Mouse (Mus musculus) embryo, embryonic 10 days (tissue): ENCODE results near the gene Cntnap1.
A peak's percentile ranks its signal among the peaks of the same experiment; 100 is the strongest.

ENCODE experiments used
- DNase-seq: peaks from one replicate; pipeline ENCODE4 v3.0.0-alpha.2; 2015; ENCODE audit warnings: low spot score

The Cntnap1 gene

DNA sequence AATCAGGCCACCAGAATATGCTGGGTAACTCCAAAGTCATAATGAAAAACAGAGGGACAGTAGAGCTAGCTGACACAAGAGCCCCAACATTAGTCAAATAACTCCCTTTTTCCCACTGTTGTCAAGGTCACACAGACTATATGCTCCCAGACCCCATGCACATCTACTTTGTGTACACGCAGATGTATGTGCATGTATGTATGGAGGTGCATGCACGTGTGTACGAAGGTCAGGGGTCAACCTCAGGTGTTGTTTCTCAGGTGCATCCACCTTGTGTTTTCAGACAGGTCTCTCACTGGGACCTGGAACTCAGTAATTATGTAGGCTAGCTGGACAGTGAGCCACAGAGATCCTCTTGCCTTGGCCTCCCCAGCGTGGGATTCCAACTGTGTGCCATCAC lies 15.1 kb downstream of the Cntnap1 start:
- DNase-seq, result no peak

DNA sequence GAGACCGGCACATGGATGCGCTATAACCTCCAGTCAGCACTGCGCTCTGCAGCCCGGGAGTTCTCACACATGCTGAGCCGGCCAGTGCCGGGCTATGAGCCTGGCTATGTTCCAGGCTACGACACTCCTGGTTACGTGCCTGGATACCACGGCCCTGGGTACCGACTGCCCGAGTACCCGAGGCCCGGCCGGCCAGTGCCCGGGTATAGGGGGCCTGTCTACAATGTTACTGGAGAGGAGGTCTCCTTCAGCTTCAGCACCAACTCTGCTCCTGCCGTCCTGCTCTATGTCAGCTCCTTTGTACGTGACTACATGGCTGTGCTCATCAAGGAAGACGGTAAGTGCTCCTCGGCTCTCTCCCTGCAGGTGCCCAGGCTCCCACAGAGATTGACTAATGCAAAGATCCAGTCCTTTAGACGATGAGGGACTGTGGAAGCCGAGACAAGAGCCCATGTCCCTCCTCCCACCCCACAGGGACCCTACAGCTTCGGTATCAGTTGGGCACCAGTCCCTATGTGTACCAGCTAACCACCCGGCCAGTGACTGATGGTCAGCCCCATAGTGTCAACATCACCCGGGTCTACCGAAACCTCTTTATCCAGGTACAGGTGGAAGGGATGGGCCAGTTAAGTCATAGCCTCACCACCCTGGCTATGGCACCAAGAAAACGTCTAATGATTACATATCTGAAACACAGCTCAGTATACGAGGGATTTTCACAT lies 16.4 kb downstream of the Cntnap1 start:
- DNase-seq, result no peak

DNA sequence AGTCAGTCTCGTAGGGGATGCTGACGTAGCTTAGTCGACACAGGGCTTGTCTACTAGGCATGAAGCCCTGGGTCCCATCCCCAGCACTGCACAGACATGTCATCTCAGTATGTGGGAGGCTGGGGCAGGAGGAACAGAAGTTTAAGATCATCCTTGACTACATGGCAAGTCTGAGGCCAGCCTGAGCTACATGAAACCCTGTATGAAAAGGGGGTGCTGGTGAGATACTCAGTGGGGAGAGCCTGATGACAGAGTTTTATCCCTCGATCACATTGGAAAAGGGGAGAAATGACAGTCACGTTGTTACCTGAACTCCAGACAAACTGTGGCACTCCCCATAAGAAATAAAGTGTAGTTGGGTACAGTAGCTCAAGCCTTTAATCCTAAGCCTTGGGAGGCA lies 17.2 kb downstream of the Cntnap1 start:
- DNase-seq, result no peak

DNA sequence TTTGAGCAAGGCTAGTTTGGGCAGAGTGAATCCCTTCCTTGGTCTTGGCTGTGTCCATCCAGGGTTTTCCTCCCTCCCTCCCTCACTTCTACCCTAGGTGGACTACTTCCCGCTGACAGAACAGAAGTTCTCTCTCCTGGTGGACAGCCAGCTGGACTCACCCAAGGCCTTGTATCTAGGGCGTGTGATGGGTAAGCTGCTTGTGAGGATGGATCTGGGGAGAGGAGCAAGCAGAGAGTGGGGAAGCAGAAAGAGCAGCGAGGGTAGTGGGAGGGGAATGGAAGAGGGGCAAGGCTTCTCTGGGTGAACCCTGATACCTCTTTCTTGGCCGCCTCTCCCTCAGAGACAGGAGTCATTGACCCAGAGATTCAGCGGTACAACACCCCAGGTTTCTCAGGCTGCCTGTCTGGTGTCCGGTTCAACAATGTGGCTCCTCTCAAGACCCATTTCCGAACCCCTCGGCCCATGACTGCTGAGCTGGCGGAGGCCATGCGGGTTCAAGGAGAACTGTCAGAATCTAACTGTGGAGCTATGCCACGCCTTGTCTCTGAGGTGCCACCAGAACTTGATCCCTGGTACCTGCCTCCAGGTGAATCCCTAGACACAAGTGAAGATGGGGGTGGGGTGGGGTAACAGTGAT lies 18.0 kb downstream of the Cntnap1 start:
- DNase-seq, result no peak

DNA sequence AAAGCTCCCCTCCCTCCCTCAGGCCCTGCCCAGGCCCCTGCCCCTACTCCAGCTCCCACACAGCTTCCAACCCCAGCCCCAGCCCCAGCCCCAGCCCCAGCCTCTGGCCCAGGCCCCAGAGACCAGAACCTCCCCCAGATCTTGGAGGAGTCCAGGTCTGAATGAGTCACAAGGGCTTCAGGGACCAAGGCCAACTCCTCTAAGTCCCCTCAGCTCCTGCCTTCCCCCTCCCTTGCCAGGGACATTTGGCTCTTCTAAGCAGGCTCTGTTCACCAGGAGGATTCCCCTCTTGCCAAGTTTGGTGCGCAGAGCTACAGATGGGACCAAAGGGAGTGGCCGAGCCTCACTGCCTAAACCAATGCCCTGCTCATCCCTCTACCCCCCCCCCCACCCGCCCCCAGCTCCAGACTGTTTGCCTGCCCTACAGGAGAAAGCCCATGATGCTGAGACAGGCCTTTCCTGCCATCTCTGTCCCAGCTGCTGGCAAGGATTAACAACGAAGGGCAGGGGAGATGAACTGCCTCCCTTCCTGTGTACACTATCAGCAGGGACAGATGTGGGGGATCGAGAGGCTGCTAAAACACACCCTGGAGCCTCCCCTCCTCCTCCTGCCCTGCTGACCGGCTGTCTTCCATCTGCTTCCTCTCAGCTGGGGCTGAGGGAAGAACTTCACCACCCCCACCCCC lies 19.3 kb downstream of the Cntnap1 start:
- peak; percentile 80 for DNase-seq

DNA sequence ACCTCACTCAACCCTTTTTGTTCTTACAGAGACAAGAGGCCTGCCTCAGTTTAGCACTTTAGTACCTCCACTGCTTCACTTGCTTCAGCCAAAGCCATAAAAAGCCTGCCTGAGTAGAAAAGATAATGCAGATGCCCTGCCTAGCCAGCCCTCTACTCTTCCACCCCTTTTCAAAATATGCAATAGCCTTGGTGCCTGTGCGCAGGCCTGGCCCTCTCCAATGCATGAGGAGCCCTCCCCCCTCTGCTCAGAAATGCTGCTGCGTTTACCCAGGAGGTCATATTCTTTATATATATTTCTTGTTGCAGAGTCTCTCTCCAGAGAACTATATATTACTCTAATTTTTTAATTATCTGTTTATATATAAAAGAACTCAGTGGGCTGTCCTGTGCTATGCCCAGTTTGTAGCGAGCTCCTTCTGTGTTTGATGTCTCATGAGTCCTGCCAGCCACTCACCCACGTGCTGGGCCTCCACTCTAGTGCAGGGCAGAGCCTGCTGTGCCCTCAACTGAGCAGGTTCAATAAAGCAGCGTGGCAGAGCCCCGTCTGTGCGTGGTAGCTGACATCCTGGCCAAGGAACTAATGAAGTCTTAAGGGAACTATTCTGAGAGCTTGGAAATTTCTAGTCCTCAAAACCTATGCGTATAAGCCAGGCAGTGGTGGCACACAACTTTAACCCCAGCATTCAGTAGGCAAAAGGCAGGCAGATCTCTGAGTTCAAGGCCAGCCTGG lies 20.0 kb downstream of the Cntnap1 start:
- DNase-seq, result no peak

DNA sequence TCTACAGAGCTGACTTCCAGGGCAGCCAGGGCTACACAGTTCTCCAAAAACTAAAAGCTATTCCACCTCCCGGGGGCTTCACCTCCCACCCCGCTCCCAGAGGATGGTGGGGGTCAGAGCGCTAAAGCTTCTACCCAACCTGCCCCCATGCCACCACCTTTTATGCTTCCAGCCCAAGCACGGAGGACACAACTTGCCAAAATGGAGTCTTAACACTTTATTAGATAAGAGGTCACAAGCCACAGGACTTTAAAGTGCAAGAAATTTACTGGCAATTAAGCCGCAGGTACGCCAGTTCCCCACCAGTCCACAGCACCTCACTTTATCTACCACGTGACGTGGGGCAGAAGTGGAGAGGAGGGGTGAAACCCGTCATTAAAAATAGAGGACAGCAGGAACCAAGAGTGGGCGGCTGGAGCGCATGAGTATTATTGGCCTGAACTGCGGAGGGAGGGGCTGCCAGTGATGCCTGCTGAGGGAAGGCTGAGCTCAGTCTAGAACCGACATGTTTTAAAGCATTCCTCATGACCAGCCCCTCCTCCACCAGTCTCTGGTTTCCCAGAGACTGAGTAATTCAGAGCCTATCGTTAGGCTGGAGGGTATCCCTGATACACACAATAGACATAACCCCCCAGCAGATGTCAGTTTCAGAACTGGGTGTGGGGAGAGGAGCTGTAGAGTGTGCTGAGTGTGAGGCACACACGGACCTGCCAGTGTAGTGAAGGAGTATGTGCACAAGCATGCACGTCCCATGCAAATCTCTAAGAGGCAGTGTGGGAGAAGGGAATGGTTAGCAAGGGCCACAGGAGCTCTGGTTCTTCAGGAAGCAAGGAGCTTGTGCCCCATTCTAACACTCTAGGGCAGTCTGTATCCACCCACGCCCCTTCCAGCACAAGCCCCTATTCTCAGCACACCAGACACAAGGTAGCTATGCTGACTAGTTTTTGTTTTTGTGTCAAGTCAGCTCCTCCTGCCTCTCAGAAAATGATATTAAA lies 20.9 kb downstream of the Cntnap1 start:
- DNase-seq, result peak; percentile 38

DNA sequence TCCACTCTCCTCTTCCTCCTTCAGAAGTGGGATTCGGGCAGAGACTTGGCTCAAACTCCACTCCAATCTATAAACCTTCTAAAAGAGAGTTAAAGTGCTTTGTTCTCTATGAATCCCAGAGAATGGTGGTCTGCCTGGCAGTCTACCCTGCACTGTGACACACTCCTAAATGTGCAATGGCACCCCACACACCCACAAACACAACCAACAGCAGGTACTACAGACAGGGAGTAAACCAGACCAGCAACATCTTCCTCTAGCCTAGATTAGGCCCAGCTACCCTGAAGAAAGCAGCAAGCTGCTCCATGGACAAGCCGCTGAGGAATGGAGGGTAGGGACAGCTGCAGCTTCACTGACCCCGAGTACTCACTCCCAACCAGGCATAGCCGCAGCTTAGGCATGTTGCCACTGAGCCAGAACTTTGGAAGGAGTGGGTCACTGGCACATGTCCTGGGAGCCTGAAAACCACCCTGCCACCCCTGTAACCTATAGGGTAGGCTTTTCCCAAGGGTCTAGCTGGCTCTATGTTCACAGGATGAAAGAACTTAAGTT lies 21.7 kb downstream of the Cntnap1 start:
- no peak for DNase-seq

DNA sequence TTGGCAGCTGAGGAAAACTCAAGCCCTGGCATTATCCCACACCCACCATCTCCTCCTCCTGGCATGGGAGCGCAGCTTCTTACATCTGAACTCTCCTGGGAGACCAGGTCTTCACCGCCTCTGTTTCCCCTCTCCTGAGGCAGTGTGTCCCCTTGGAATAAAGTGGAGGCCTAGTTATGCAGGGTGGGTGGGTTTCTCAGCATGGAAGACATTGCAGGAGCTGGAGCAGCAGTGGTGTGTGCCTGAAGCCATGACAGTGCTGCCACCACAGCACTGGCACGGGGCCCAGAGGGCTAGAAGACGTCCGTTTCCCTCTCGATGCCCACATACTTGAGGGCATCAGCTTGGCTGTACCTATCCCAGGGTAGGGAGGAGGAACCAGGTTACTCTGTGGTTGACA lies 22.3 kb downstream of the Cntnap1 start:
- DNase-seq, result no peak

DNA sequence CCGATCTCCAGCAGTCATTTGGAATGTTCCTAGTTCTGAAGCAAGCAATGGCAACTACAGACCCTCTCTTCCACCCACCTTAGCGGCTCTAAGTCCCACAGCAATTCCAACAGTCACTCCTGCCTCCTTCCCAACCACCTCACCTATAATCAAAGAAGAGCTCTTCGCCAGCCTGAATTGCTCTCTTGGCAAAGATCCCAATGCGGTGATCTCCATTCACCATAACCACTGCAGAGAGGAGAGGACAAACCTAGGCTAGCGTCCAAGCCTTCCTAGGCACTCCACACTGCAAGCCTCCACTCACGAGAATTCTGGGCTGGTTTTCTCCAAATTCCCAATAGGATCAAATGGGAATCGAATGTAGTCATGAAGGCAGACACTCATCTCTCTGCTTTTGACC lies 22.8 kb downstream of the Cntnap1 start:
- DNase-seq, result no peak

DNA sequence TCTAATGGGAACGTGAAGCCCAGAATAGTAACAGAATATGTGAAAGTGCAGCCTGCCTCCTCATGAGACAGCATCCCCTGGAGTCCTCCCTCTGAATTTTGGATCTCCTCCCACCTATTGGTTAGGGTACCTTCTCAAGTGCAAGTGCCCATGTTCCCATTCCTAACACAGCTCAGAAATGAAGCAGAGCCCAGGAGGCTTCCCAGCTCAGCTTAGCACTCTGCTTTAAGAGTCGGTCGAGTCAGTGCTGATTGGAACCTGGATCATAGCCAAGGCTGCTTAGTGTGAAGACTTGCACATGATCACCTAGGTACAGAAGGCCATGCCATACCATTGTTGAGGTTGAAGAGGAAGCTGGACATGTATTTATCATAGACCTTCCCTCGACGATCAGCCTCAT lies 23.8 kb downstream of the Cntnap1 start:
- no peak for DNase-seq

DNA sequence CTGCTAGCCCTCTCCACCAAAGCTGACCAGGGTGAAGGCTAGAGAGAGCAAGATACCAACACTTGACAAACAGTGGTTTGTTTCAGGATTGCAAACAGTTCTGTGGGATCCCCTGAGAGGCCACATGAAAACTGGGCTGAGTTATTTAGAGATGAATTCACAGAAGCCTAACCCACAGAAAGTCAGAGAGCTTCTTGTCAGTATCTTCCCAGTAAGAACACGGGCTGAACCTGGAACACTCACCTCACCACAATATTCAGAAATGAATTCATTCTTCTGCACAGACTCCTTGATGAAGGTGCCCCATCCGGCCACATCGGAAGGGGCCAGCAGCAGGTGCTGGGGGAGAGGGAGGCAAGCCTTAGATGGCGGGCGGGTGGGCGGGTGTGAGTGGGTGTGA lies 24.3 kb downstream of the Cntnap1 start:
- no peak for DNase-seq

DNA sequence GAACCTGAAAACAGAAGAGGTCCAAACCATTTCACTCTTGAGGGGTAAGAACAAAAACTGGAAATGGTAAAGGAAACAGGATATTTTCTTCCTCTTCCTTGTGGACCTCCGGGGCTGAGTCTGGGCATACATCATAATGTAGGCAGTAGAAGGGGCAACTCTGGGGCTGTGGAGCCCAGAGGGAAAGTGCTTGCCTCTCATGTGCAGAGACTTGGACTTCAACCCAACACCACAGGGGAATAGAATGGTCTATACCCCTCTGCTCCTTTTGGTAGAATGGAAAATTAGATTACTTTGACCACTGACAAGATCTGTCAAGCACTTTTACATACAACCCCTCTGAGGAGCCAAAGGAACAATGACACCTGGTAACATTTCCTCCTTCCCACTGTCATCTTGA lies 24.8 kb downstream of the Cntnap1 start:
- DNase-seq, result no peak

DNA sequence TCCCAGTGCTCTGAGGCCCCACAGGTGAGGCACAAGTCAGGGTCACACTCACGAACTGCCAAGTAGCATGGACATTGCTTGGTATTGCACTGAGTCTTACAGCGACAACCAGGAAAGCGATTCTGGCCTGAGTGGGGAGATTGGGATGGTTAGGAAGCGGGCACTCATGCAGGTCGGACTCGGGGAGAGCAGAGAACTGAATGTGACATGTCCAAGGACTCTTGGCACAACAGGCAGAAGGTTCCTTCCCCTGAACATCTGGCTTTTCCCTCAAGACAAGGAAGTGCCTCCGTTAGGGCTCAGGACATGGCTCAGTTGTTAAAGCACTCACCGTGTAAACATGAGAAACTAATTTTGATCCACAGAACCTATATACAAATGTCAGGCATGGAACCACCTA lies 25.2 kb downstream of the Cntnap1 start:
- DNase-seq, result no peak

DNA sequence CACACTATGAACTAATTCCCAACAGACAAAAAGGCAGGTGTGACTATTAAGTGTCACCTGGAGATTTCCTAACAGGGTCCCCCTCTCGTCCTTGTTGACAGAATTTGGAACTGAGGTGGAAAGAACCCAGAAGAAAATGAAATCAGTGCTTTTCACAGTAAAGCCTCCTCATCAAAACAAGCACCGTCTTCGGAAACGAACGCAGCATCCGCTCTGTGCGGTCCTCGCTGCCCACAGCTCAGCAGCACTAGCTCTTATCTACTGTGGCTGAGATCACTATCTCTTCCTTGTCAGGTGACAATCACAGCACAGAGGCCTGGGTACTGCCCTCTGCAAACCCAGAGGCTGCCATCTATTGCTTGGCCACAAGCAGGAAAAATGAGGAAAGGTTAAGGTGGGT lies 25.9 kb downstream of the Cntnap1 start:
- DNase-seq, result no peak

DNA sequence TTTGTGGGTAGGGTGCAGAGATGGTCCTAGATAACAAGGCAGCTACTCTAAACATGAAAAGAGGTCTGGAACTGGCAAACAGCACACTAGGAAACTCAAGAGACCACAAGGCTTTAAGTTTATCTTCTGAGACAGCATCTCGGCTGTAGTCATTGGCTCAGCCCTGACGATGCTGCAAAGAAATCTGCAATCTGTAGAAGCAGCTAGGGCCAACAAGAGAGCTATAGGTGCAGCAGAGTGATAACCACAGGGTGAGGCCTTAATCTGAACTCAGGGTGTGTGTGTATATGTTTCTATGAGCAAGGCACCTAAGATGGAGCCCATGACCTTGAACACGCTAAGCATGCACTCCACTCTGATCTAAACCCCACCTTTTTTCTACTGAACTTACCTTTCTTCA lies 29.2 kb downstream of the Cntnap1 start:
- no peak for DNase-seq

DNA sequence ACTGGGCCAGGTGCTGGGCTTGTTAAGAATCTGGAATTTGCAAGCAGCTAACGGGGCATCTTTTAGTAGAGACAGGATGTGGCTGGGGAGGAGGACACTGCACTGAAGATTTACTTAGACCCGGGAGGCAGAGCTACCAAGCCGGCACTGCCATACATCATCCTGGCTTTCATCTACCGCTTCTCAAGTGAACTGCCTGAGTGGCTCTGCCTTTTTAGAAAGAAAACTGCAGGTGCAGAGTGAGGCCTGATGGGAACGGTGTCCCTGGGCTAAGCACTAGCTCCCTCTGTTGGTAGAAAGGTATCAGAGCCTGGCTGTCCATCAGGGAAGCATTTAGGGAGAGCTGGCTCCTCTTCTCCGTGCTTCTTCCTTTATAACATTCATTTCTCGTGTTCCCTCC lies 30.7 kb downstream of the Cntnap1 start:
- DNase-seq, result peak; percentile 81

DNA sequence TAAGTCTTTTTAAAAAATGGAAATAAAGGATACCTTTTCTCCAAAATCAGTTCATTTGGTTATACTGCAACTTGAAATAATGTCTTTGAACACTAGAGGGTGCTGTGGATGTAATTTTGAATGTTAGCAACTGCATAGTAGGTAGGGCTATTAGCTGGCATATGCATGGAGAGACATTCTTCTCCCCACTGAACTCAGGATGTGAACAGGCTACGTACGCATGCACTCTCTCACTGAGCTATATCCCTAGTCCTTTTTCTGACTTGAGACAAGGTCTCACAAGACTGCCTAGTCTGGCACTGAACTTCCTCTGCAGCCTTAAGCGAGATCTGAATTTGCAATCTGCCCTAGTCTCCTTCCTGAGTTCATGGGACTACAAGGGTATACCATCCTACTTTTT lies 41.6 kb downstream of the Cntnap1 start:
- DNase-seq, result peak; percentile 84

DNA sequence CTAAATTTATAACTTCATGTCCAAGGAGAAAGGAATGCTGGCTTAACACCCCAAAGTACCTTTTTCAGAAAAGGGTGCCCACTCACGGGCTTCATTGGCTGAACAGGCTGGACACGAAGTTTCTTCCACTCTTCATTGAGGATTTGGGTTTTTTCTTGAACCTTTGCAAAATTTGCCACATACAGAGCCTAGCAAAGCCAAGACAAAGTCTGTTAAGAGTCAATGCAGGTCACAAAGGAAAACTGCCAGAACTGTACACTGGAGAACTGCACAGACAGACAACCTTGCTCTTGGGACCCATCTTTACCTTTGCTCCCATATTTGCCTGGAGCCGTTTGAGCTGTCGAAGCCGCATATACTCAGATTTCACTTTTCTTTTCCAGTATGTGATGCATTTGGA lies 46.6 kb downstream of the Cntnap1 start:
- DNase-seq, result no peak

DNA sequence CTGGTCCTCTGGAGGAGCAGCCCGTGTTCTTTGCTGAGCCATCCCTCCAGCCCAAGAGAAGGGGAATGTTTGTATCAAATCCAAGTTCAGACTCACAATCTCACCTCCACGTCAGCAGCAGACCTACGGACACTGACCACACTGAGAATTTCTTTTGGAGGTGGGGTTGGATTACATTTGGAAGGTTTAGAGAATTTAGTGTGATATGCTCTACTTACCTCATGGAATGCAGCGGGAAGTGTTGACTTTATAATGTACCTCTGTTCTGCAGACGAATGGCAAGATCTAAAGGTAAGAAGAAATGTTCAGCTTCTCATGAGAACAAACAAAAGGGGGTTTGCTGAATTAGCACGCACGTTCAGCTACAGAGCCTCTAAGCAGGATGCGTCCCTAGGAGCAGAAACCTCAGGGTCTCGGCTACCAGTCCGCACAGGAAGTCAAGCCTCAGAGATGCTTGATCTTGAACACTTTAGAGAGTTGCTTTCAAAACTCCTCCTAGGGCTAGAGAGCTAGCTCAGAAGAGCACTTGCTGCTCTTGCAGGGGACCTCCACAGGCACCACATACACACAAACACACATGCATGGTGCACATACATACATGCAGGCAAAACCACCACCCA lies 48.2 kb downstream of the Cntnap1 start:
- no peak for DNase-seq

DNA sequence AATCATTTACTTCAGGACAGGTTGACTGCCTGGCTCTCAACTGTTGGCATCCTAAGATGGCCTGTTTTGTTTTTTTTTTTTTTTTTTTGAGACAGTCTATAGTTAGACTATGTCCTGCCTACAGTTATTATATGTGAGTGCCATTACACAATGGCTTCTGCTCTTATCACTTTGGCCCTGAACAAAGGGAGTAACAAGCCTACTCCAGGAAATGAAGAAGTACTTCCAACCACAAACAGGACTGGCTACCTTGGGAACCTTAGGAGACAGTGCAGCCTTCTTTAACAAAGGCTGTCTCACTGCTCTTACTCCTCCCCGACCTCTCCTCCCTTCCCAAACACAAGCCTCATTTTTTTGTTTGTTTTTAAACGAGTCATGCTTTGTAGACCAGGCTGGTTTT lies 50.5 kb downstream of the Cntnap1 start:
- DNase-seq, result no peak
